Mouse (Mus musculus) midbrain, postnatal 0 days (tissue): ENCODE measurements at regions not wholly inside any gene's neighbourhood (a gene's known extent, or its start where the extent isn't known, plus 50 kb on each side); places are given as distances from the start of the nearest gene placed in this dataset.
A peak's percentile ranks its signal among the peaks of the same experiment; 100 is the strongest.

Source experiments
- ATAC-seq: fragments of 200-750 bp; cut with Nextera tagmentation; 2 replicates; pipeline ENCODE4 v1.8.0; 2017; ENCODE audit warnings: moderate number of reproducible peaks, mild to moderate bottlenecking, moderate TSS enrichment, moderate library complexity; ENCODE audit not compliant: low FRiP score
- DNase-seq: peaks from one replicate; pipeline ENCODE4 v3.0.0-alpha.2; 2015; ENCODE audit warnings: low spot score
- H3K27ac ChIP-seq: fragments of 300-500 bp; sonication (generic); 2 replicates; pipeline ENCODE4 v1.5.1; 2014; ENCODE audit warnings: low read depth, mild to moderate bottlenecking, low read length, mixed read lengths
- H3K27me3 ChIP-seq: fragments of 300-500 bp; sonication (generic); 2 replicates; pipeline ENCODE4 v1.6.1; 2014; ENCODE audit warnings: low read length, control low read depth, mixed read lengths; ENCODE audit not compliant: insufficient read depth
- H3K36me3 ChIP-seq: fragments of 300-500 bp; sonication (generic); 2 replicates; pipeline ENCODE4 v1.6.1; 2014; ENCODE audit warnings: low read length, control low read depth, mixed read lengths; ENCODE audit not compliant: insufficient read depth
- H3K4me1 ChIP-seq: fragments of 300-500 bp; sonication (generic); 2 replicates; pipeline ENCODE4 v1.6.1; 2014; ENCODE audit warnings: mild to moderate bottlenecking, control low read depth, antibody characterized with exemption, low read length, mixed read lengths; ENCODE audit not compliant: insufficient read depth
- H3K4me2 ChIP-seq: fragments of 300-500 bp; sonication (generic); 2 replicates; pipeline ENCODE4 v1.6.1; 2014; ENCODE audit warnings: low read depth, mild to moderate bottlenecking, low read length, mixed read lengths; ENCODE audit not compliant: poor library complexity, severe bottlenecking
- H3K4me3 ChIP-seq: fragments of 300-500 bp; sonication (generic); 2 replicates; pipeline ENCODE4 v1.5.1; 2014; ENCODE audit warnings: low read depth, mild to moderate bottlenecking, low read length, moderate library complexity
- H3K9ac ChIP-seq: fragments of 300-500 bp; sonication (generic); replicated peaks from 2 replicates; pipeline ENCODE4 v1.6.1; 2014; ENCODE audit warnings: mild to moderate bottlenecking, low read length, moderate library complexity, mixed read lengths; ENCODE audit not compliant: poor library complexity, severe bottlenecking
- H3K9me3 ChIP-seq: fragments of 300-500 bp; sonication (generic); 2 replicates; pipeline ENCODE4 v1.6.1; 2016; ENCODE audit warnings: low read length, control low read depth
- CTCF ChIP-seq: IDR thresholded peaks from 2 replicates; pipeline ENCODE4 v1.5.1; 2016; ENCODE audit warnings: antibody characterized with exemption, mild to moderate bottlenecking
- WGBS: fragments of 180-500 bp; shearing (Covaris S2); extraction: QIAGEN DNeasy Blood & Tissue Kit; methylation state at CpG from one replicate; pipeline ENCODE4 v1.1.7; 2014; 5-methylcytosine and 5-hydroxymethylcytosine counted together

GRCm38 (mm10) chr10:84000436-84001208 lies 278.0 kb downstream of the 1500009L16Rik start:
- 79% methylated on average over 7 of the region's 7 CpGs for WGBS
- Histone ChIP-seq H3K4me1 (no peaks in the 10 kb centered on the region), H3K4me2 (no peak overlapping the region), H3K4me3 (no peak overlapping the region), H3K9ac (no peak overlapping the region), H3K27me3 (no peaks in the 10 kb centered on the region), H3K9me3 (no peaks in the 10 kb centered on the region), H3K27ac (no peak overlapping the region), H3K36me3 (no peaks in the 10 kb centered on the region)
- ATAC-seq (no peak), DNase-seq (no peak)
- no peak for TF ChIP-seq CTCF

GRCm38 (mm10) chr10:84002744-84003143 lies 280.1 kb downstream of the 1500009L16Rik start:
- DNase-seq, result no peak
- H3K27me3 ChIP-seq, result no peaks in the 10 kb centered on the region
- H3K4me1 ChIP-seq, result no peaks in the 10 kb centered on the region
- no peaks in the 10 kb centered on the region for H3K9me3 ChIP-seq
- TF ChIP-seq CTCF, result no peak
- H3K36me3 ChIP-seq, result no peaks in the 10 kb centered on the region
- 77% methylated on average over 2 of the region's 2 CpGs for WGBS
- H3K9ac ChIP-seq, result no peak overlapping the region
- ATAC-seq, result no peak
- no peak overlapping the region for H3K27ac ChIP-seq
- H3K4me3 ChIP-seq, result no peak overlapping the region
- no peak overlapping the region for H3K4me2 ChIP-seq

- no peak overlapping the region for H3K9ac ChIP-seq
- H3K27me3 ChIP-seq, result no peaks in the 10 kb centered on the region
- TF ChIP-seq CTCF, result no peak
- H3K9me3 ChIP-seq, result no peaks in the 10 kb centered on the region
- H3K4me3 ChIP-seq, result no peak overlapping the region
- ATAC-seq (no peak), DNase-seq (no peak)
- H3K4me2 ChIP-seq, result no peak overlapping the region
- no peak overlapping the region for H3K27ac ChIP-seq
- H3K4me1 ChIP-seq, result no peaks in the 10 kb centered on the region
- 73% methylated on average over 8 of the region's 8 CpGs for WGBS
- no peaks in the 10 kb centered on the region for H3K36me3 ChIP-seq
These were observed 281.0 kb downstream of the 1500009L16Rik start for GRCm38 (mm10) chr10:84003601-84004149.

- 72% methylated on average over 4 of the region's 4 CpGs for WGBS
- DNase-seq (no peak), ATAC-seq (no peak)
- Histone ChIP-seq H3K9ac (no peak overlapping the region), H3K27me3 (no peaks in the 10 kb centered on the region), H3K9me3 (no peaks in the 10 kb centered on the region), H3K4me3 (no peak overlapping the region), H3K4me1 (no peaks in the 10 kb centered on the region), H3K4me2 (no peak overlapping the region), H3K27ac (no peak overlapping the region), H3K36me3 (no peaks in the 10 kb centered on the region)
- TF ChIP-seq CTCF, result no peak
These were observed 286.3 kb downstream of the 1500009L16Rik start for GRCm38 (mm10) chr10:84008923-84009322.

GRCm38 (mm10) chr10:84019381-84019780 lies 296.7 kb downstream of the 1500009L16Rik start:
- ATAC-seq (no peak), DNase-seq (peak; percentile 86)
- no peak overlapping the region for H3K9ac ChIP-seq
- H3K4me2 ChIP-seq, result no peak overlapping the region
- no peaks in the 10 kb centered on the region for H3K4me1 ChIP-seq
- H3K36me3 ChIP-seq, result no peaks in the 10 kb centered on the region
- no peaks in the 10 kb centered on the region for H3K27me3 ChIP-seq
- no peak overlapping the region for H3K27ac ChIP-seq
- H3K4me3 ChIP-seq, result no peak overlapping the region
- TF ChIP-seq CTCF, result peak; percentile 81
- no peaks in the 10 kb centered on the region for H3K9me3 ChIP-seq
- WGBS, result 18% methylated on average over 9 of the region's 9 CpGs

- DNase-seq (peak; percentile 59), ATAC-seq (no peak)
- Histone ChIP-seq H3K4me1 (no peaks in the 10 kb centered on the region), H3K36me3 (no peaks in the 10 kb centered on the region), H3K27ac (no peak overlapping the region), H3K4me3 (no peak overlapping the region), H3K9me3 (no peaks in the 10 kb centered on the region), H3K9ac (no peak overlapping the region), H3K27me3 (no peaks in the 10 kb centered on the region), H3K4me2 (no peak overlapping the region)
- 51% methylated on average over 10 of the region's 10 CpGs for WGBS
- TF ChIP-seq CTCF, result peak; percentile 68
These were observed 297.5 kb downstream of the 1500009L16Rik start for GRCm38 (mm10) chr10:84020023-84020620.
